Mouse (Mus musculus): ENCODE data around the gene Dmc1. TPM values are rescaled to one million over a fixed set of nuclear protein-coding genes. Genes with fewer than 3 reads are reported as not detected.

Gene Dmc1
- 0.56 and 0.98 TPM in 2 replicates for polyA plus RNA-seq (2015; fragmentation: Nextera tagmentation; extraction: Ambion mirVana)

DNA sequence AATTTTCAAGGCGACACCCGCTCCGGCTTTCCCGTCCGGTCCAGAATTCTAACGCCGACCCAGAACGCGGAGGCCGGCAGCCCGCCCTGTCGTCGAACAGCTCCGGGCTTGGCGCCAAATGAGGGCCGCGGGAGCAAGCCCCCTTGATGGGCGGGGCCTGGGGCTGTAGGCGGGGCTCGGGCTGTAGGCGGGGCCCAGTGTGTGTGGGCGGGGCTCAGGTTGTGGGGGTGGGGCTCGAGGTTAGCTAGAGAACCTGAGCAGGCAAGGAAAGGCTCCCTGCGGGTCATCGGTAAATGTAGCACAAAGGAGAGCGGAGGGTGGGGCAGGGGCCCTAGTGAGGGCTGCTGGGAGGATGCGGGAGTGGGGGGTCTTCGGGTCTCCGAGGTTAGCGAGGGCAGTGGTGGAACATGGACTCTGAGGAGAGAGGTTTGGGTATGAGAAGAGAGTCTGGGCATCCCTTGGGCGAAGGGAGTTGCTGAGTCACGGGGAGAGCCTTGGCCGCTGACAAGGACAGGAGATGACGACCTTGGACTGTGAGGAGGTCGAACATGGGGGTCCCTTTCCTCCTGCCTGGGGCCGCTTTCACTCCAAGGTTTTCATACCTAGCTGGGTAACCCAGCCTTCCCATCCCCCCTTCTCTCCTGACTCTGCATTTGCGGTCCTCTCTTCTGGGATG, at the start of gene Dmc1:
Dmc1 (minus strand) TSS at position 120 of the 676 bp plus-strand sequence.
- Histone ChIP-seq H3K27ac (no peak within 1 kb of the TSS), H3K27me3 (replicated peaks) (peaks cover 5% of the 10 kb centered on the region), H3K4me1 (0 out of 2 replicates have a peak, but pooled peaks cover 6% of the 10 kb centered on the region), H3K4me3 (peak within 1 kb of the TSS; percentile 28), H3K36me3 (replicated peaks) (no peaks in the 10 kb centered on the region), H3K9ac (no peak within 1 kb of the TSS), H3K9me3 (no peaks in the 10 kb centered on the region), H3K4me2 (peak within 1 kb of the TSS; percentile 43)
- ATAC-seq (replicated peaks) = no peak
- WGBS = 12% methylated on average over 37 of the region's 37 CpGs

DNA sequence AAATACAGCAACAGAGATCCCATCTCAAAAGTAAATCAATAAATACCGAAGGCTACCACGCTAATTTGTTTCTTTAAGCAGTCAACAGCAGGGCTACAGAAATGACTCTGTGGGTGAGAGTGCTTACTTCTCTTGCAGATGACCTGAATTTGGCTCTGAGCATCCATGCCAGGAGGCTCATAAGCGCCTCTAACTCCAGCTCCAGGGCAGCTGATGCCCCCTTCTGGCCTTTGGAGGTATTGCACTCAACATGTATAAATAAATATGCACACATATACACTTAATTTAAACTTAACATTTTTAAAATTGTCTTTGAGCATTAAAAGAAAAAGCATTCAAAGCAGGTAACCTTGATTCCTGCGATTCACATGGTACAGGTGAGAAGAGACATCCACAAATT, 46.6 kb upstream of the Dmc1 start:
- Histone ChIP-seq H3K4me2 (no peak overlapping the region), H3K27ac (no peak overlapping the region), H3K27me3 (replicated peaks) (no peaks in the 10 kb centered on the region), H3K9me3 (no peaks in the 10 kb centered on the region), H3K4me1 (peaks cover 2% of the 10 kb centered on the region; the same call in 1 of the 2 replicates), H3K4me3 (no peak overlapping the region), H3K9ac (no peak overlapping the region), H3K36me3 (replicated peaks) (peaks cover 10% of the 10 kb centered on the region; the same call in 1 of the 2 replicates)
- no peak for ATAC-seq (replicated peaks)
- WGBS = 75% methylated on average over 4 of the region's 4 CpGs

DNA sequence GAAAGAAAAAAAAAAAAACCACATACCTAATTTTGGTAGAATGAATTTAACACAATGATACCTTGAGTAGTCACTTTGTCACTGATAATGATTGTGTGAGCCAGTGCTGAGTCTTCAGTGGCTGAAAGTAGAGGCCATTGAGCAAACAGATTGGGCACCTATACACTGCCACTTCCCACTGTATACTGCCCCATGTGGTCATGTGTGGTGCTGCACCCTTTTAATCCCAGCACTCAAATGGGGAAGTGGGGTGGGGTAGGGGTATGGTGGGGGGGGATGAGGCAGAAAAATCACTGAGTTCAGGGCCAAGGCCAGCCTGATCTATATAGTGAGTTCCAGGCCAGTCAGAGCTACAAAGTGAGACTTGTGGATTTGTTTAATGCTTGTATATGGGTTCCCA, 45.7 kb upstream of the Dmc1 start:
- Histone ChIP-seq H3K36me3 (replicated peaks) (peaks cover 10% of the 10 kb centered on the region; the same call in 1 of the 2 replicates), H3K4me3 (no peak overlapping the region), H3K27me3 (replicated peaks) (no peaks in the 10 kb centered on the region), H3K27ac (no peak overlapping the region), H3K4me2 (no peak overlapping the region), H3K9ac (no peak overlapping the region), H3K9me3 (no peaks in the 10 kb centered on the region), H3K4me1 (no peaks in the 10 kb centered on the region)
- no peak for ATAC-seq (replicated peaks)

DNA sequence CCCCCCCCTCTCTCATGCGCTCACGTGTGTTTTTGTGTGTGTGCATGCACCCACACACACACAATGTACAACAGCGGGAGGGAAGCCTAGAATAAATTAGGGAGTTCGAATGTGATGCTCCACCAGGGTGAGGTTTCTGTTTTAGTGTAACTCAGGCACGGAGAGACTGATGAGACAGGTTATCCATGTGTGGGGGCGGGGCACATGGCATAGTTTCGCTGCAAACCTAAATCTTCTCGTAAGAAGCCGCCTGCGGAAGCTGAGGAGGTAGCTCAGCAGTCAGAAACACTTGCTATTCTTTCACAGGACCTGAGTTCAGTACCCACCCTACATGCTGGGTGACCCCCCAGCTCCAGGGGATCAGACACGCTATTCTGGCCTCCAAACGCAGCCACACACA, 43.2 kb upstream of the Dmc1 start:
- H3K36me3 ChIP-seq (replicated peaks) = peaks cover 10% of the 10 kb centered on the region; the same call in 1 of the 2 replicates
- H3K27ac ChIP-seq = no peak overlapping the region
- H3K4me1 ChIP-seq = no peaks in the 10 kb centered on the region

DNA sequence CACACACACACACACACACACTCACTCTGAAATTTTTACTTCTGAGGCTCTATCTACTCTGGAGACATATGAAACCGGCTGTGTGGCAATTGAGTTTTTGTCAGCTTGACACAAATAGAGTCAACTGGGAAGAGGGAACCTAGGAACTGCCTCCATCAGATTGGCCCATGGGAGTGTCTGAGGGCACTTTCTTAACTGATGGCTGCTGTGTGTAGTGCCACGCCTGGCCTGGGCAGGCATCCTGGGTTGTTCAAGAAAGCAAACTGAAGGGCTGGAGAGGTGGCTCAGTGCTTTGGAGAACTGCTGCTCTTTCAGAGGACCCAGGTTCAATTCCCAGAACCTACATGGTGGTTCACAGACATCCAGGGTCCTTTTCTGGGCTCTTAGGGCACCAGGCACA, 40.6 kb upstream of the Dmc1 start:
- Histone ChIP-seq H3K9ac (no peak overlapping the region), H3K4me2 (no peak overlapping the region), H3K27me3 (replicated peaks) (no peaks in the 10 kb centered on the region), H3K9me3 (no peaks in the 10 kb centered on the region), H3K4me3 (no peak overlapping the region), H3K36me3 (replicated peaks) (peaks cover 29% of the 10 kb centered on the region), H3K4me1 (no peaks in the 10 kb centered on the region), H3K27ac (no peak overlapping the region)
- WGBS = 86% methylated on average over 2 of the region's 2 CpGs
- no peak for ATAC-seq (replicated peaks)

More for the DNA sequence above, 43.2 kb upstream of the Dmc1 start:
- WGBS = 91% methylated on average over 12 of the region's 12 CpGs
- H3K4me2 ChIP-seq = no peak overlapping the region
- no peaks in the 10 kb centered on the region for H3K27me3 ChIP-seq (replicated peaks)
- no peak for ATAC-seq (replicated peaks)
- no peaks in the 10 kb centered on the region for H3K9me3 ChIP-seq
- H3K9ac ChIP-seq = no peak overlapping the region
- H3K4me3 ChIP-seq = no peak overlapping the region

DNA sequence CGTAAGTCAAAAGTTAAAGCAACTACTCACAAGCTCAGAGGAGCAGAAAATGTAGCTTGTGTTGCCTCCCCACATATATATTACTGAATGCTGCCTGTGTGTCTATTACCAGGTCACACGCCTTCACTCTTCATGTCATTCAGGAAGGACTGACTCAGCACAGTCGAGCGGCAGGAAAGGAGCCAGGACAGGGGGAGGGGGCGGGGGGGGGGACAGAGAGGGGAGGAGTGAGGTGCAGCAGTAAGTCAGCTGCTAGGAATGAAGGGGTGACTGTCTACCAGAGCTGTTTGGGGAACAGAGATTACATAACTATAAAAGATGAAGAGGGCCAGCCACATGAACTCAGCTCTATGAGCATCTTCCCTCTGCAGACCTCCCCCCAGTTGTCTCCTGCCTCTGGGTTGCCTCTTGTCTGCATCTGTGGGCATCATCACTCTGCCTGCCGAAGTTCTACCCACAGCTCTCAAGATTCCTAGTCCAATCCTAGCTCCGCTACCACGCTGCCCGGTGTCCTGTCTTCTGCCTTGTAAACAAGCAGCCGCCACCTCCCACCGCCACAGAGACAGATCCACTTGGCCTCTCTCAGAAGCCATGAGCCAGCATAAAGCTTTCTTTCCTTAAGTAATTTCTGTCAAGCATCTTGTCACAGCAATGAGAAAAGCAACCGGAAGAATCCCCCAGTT, 36.4 kb upstream of the Dmc1 start:
- H3K36me3 ChIP-seq (replicated peaks) = peaks cover 39% of the 10 kb centered on the region
- H3K4me1 ChIP-seq = no peaks in the 10 kb centered on the region
- ATAC-seq (replicated peaks) = no peak
- H3K9ac ChIP-seq = no peak overlapping the region
- H3K4me2 ChIP-seq = no peak overlapping the region
- 83% methylated on average over 12 of the region's 12 CpGs for WGBS
- H3K9me3 ChIP-seq = no peaks in the 10 kb centered on the region
- no peak overlapping the region for H3K4me3 ChIP-seq
- no peak overlapping the region for H3K27ac ChIP-seq
- H3K27me3 ChIP-seq (replicated peaks) = no peaks in the 10 kb centered on the region

DNA sequence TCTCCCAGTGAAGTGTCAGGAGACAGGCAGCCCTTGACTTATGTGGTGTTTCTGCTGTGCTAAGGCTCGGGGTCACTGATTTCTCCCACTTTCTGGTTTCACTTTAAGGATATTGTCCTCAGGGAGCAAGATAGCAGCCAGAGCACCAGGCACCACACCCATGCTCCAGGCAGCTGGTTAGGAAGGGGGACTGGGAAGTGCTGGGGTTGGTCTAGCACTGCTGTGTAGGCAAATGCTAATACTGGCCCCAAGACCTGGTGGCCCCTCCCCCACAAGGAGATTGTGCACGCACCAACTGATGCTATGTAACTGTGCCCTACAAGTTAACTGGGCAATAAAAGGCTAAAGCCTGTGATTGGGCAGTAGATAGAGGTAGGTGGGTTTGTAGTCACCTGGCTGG, 25.6 kb upstream of the Dmc1 start:
- Histone ChIP-seq H3K36me3 (replicated peaks) (peaks cover 65% of the 10 kb centered on the region), H3K9me3 (no peaks in the 10 kb centered on the region), H3K9ac (no peak overlapping the region), H3K27me3 (replicated peaks) (no peaks in the 10 kb centered on the region), H3K4me2 (no peak overlapping the region), H3K27ac (no peak overlapping the region), H3K4me3 (no peak overlapping the region), H3K4me1 (no peaks in the 10 kb centered on the region)
- ATAC-seq (replicated peaks) = no peak
- WGBS = 80% methylated on average over 2 of the region's 2 CpGs

DNA sequence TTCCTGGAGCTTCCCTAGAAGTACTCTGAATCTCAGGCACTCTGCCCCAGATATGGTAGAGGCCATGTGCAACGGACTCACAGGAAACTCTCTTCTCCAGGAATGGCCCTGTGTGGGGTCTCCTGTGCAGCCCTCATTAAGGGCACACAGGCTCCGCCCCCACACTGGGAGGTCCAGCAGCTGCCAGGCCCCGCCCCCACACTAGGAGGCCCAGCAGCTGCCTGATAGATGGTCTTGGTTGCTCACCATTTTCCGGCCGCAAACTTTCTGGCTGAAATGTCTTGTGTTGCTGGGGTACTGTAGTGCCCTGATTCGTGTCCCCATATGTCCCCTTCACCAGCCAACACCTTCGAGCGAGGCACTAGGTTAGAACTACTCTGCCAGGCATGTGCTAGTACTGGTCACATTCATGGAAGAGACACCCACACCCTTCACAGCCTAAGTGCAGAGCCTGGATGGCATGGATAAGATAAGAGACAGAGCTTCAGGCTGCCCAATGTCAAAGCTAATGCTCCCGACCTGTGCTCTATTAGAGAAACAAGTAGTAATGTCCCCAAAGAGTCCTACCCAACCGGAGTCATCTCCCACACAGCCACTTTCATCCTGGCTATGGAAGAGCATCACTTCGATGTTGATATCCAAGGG, 15.0 kb upstream of the Dmc1 start:
- Histone ChIP-seq H3K9me3 (no peaks in the 10 kb centered on the region), H3K27me3 (replicated peaks) (no peaks in the 10 kb centered on the region), H3K4me1 (no peaks in the 10 kb centered on the region), H3K27ac (no peak overlapping the region), H3K4me3 (no peak overlapping the region), H3K36me3 (replicated peaks) (peaks cover 66% of the 10 kb centered on the region), H3K9ac (no peak overlapping the region), H3K4me2 (no peak overlapping the region)
- no peak for ATAC-seq (replicated peaks)
- 86% methylated on average over 11 of the region's 11 CpGs for WGBS

DNA sequence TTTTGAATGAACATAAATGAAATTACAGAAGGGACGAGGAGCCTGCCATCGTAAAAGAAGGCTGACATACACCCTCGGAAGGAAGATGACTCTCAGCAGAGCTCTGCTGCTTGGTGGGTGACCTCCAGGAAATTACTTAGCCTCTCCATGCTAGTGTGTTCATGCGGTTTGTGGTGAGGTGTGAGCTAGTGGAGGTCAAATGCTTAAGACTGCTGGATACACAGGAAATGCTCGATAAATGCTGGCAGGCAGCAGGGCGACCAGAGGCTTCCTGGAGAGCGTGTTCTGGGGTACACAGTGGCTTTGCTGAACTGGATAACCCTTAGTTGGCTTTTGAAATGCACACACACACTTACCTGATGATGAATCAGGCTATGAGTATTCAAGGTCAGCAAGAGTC, 13.5 kb upstream of the Dmc1 start:
- Histone ChIP-seq H3K4me2 (no peak overlapping the region), H3K9me3 (no peaks in the 10 kb centered on the region), H3K36me3 (replicated peaks) (peaks cover 63% of the 10 kb centered on the region), H3K9ac (no peak overlapping the region), H3K27me3 (replicated peaks) (no peaks in the 10 kb centered on the region), H3K27ac (no peak overlapping the region), H3K4me1 (no peaks in the 10 kb centered on the region), H3K4me3 (no peak overlapping the region)
- WGBS = 94% methylated on average over 7 of the region's 7 CpGs
- ATAC-seq (replicated peaks) = no peak

DNA sequence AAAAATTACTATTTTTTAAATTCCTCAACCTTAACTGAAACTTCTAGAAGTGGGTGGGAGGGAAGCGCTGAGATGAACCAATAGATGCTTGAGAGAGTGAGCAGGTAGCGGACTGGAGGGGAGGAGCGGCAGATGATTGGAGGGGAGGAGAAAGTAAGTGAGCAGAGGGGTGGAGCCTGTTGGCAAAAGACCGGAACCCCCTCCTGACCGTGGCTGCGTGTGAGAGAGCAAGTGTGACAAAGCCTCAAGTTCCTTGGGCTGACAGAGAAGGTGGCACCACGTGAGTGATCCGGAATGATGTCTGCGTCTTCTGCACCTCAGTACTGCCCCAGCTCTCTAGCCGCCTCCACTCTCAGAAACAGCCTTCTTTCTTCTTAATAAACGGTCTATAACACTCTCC, 12.2 kb upstream of the Dmc1 start:
- H3K9ac ChIP-seq = no peak overlapping the region
- H3K9me3 ChIP-seq = no peaks in the 10 kb centered on the region
- H3K4me3 ChIP-seq = no peak overlapping the region
- 82% methylated on average over 11 of the region's 11 CpGs for WGBS
- no peaks in the 10 kb centered on the region for H3K4me1 ChIP-seq
- H3K27ac ChIP-seq = no peak overlapping the region
- ATAC-seq (replicated peaks) = no peak
- peaks cover 66% of the 10 kb centered on the region for H3K36me3 ChIP-seq (replicated peaks)
- H3K27me3 ChIP-seq (replicated peaks) = no peaks in the 10 kb centered on the region
- H3K4me2 ChIP-seq = no peak overlapping the region

DNA sequence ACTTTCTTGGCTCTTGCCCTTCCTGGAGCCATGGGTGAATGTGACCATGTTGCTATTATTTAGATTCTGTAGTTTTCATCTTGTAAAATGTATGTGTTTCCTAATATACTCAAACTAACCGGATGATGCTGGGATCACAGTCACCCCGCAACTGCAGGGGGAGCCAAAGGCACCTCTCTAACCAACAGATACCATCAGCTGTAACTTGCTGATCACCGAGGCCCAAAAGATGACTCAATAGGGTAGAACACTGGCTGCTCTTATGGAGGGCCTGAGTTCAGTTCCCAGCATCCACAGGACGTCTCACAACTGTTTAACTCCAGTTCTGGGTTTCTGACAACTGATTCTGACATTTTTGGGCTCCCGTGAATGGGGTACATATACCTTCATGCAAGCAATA, 11.8 kb upstream of the Dmc1 start:
- H3K36me3 ChIP-seq (replicated peaks) = peaks cover 62% of the 10 kb centered on the region

DNA sequence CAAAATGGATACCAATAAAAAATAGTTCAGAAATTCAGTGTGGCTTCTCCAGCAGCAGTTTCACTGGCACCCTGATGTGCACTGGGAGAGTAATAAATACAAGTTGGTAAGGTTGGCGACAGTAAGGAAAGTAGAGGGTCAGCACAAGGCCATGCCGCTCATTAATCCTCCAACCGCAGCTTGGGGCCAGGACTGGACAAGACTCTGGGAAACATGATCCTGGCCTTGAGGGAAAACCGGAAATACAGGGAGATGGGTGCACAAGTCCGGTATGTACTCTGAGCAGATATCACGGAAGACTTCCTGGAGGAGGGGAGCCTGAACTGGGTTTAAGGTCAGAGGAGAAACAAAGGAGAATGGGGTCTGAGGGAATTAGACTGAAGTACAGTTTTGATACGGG, 10.6 kb upstream of the Dmc1 start:
- H3K4me3 ChIP-seq = no peak overlapping the region
- no peaks in the 10 kb centered on the region for H3K27me3 ChIP-seq (replicated peaks)
- H3K9ac ChIP-seq = no peak overlapping the region
- WGBS = 92% methylated on average over 7 of the region's 7 CpGs
- H3K4me2 ChIP-seq = no peak overlapping the region
- H3K9me3 ChIP-seq = no peaks in the 10 kb centered on the region
- H3K36me3 ChIP-seq (replicated peaks) = peaks cover 51% of the 10 kb centered on the region
- ATAC-seq (replicated peaks) = no peak
- no peak overlapping the region for H3K27ac ChIP-seq
- no peaks in the 10 kb centered on the region for H3K4me1 ChIP-seq

More for the DNA sequence above, 11.8 kb upstream of the Dmc1 start:
- Histone ChIP-seq H3K27me3 (replicated peaks) (no peaks in the 10 kb centered on the region), H3K4me3 (no peak overlapping the region), H3K4me2 (no peak overlapping the region), H3K27ac (no peak overlapping the region), H3K9me3 (no peaks in the 10 kb centered on the region), H3K9ac (no peak overlapping the region), H3K4me1 (no peaks in the 10 kb centered on the region)
- WGBS = 89% methylated on average over 5 of the region's 5 CpGs
- ATAC-seq (replicated peaks) = no peak

All from midbrain, embryonic 15.5 days (tissue).